Mouse (Mus musculus) embryo, embryonic 11.5 days (tissue): ENCODE measurements around the gene Dpf2.
A peak's percentile ranks its signal among the peaks of the same experiment; 100 is the strongest.

Source experiments
- DNase-seq: peaks from one replicate; pipeline ENCODE4 v3.0.0-alpha.2; 2012; ENCODE audit warnings: low read depth, low spot score

The Dpf2 gene

GRCm38 (mm10) chr19:5913007-5913719 lies at the start of gene Dpf2:
TSS of gene Dpf2 (minus strand) at chr19:5913010.
- DNase-seq, result no peak

DNA sequence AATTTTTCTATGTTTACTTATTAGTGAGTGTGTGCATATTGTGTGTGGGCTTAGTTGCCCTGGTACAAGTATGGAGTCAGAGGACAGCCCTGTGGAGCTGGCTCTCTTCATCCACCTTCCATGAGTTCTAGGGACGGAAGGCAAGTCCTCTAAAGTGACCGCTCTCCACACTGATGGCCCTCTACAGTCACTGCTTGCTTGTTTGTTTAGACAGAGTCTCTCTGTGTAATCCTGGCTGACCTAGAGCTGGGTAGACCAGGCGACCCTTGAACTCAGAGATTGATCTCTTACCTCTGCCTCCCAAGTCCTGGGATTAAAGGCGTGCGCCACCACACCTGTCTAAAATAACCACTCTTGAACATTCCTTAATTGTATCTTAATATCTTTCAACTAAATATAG lies 44.6 kb upstream of the Dpf2 start:
- DNase-seq, result no peak

DNA sequence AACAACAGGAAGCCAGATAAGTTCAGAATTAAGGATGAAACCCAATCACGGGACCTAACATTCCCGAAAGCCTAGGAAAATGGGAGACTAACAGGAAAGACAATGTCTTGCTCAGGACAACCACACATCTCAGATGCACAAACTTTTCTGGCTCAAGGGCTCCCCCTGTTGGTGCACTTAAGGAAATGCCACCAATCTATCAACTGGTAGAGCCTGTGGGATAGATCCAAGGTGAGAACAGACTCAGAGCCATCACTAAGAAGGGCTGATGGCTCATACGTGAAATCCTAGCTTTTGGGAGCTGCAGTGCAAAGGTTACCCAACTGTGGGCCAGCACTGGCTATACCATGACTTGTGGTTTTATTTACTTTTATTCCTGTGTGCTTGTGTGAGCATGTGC lies 43.9 kb upstream of the Dpf2 start:
- peak; percentile 64 for DNase-seq

DNA sequence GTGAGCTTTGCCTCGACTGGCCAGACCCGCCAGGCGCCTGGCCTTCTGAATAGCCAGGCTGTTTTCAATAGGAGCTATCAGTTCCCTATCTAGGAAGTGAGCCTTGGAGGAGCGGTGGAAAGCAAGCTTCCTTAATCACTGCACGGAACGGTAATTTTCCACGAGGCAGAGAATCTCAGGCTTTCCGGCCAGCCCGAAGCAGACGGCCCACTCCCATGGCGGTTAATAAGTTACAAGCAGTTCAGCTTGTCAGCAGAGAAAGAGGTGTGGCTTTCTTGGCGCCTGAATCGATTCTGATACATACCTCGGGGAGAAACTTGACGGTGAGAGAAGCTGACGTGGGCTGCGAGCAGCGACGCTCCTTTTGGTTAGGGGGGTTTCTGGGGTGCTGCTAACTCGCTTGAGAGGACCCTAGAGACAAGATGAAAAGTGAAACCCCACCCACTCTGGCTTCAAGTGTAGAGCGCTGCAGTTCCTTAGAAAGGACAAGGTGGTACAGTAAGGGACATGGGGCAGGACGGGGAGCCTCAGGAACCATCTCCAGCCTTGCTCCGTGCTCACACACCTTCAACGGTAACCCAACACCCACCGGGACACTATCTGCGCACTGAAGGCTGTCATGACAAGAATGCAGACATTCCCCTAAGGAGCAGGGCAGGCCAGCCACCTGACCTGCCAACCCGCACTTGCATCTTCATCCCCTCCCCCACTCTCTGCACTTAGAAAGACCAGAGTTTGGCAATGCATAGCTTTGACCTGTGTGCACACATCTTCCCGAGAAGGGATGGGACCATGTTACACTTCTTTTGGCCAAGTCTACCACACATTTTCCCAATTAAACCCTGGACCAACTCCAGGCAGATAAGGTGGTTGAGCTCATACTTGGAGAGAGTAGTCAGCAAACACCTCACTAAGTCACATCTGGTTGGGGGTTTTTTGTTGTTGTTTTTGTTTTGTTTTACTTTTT lies 43.2 kb upstream of the Dpf2 start:
- DNase-seq, result no peak

DNA sequence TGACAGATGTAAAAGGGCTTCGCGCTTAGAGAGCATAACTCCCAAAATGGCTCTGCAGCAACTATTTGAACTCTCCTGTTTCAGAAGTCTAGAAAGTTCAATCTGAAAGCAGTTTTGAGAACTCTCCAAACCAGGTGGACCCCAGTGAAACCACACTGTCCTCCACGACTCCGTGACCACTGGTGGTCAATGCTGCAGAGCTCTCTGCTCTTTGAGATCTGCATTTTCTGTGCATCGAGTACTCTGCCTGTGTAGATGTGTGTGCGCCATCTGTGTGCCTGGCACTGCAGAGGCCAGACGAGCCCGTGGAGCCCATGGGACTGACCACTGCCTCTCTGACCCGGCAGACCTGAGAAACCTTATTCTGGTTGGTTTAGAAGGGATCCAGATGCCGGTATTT lies 42.1 kb upstream of the Dpf2 start:
- DNase-seq, result no peak

- no peak for DNase-seq
Measured at GRCm38 (mm10) chr19:5954031-5954710, 41.4 kb upstream of the Dpf2 start.

GRCm38 (mm10) chr19:5953201-5953770 lies 40.5 kb upstream of the Dpf2 start:
- no peak for DNase-seq

DNA sequence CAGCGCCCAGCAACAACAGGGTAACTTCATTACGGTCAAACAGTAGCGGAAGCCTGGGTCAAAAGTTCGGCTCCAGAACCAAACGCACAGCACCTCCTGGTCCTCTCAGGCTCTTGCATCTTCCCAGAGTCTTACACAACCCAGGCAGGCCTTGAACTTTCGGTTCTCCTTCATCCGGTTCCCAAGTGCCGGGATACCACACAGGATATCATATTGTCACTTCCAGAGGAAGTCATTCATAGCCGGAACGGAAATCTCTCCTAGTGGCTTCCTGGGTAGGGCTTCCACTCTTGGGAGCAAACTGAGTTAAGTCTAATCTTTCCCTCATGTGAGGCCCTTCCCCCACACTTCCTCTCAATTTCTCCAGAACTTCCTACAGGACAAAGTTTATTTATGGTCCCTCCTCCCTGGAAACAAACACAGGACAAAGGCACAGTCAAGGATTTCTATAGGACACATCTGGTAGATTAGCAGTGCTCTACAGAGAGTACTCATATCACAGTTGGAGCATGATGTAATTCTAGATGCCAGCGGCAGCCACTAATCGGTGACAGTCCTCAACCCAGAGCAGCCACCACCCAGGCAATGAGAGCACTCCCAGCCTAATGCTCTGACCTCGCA lies 39.4 kb upstream of the Dpf2 start:
- DNase-seq, result no peak

DNA sequence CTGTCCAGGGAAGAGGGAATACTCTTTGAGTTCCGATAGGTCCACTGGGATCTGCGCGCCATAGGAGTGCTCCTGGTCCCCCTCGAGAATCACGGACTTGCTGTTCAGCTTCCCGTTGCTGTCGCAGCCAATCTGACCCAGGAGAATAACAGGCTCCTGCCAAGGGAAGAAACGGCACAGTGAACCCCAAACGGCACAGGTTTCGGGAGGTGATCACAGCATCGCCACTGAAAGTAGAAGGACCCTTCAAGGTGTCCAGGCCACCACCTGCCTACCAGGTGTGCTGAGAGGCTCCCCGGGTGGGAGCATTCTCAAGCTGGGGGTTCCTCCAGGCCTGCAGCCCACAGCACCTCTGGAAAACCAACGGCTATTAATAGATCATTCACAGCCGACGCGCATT lies 38.8 kb upstream of the Dpf2 start:
- DNase-seq, result no peak

GRCm38 (mm10) chr19:5950218-5950617 lies 37.4 kb upstream of the Dpf2 start:
- DNase-seq, result no peak

GRCm38 (mm10) chr19:5945891-5946290 lies 33.1 kb upstream of the Dpf2 start:
- no peak for DNase-seq

DNA sequence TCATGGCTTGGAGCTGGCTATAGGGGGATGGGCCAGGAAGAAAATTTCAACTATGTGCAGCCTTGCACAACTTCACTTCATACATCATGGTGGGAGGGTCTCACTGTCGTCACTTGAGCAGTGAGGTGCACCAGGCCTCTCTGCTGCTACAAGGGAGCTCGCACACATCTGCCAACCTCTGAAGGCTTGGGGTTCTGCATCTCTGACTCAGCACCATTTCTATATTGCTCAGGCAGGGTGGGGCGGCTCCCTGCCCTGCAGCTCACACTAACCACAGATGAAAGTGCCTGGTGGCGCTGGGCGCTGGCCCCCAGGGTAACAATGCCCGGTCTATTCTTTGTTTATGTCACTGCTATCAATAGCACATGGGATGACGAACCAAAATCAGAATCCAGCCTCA lies 32.2 kb upstream of the Dpf2 start:
- DNase-seq, result no peak

DNA sequence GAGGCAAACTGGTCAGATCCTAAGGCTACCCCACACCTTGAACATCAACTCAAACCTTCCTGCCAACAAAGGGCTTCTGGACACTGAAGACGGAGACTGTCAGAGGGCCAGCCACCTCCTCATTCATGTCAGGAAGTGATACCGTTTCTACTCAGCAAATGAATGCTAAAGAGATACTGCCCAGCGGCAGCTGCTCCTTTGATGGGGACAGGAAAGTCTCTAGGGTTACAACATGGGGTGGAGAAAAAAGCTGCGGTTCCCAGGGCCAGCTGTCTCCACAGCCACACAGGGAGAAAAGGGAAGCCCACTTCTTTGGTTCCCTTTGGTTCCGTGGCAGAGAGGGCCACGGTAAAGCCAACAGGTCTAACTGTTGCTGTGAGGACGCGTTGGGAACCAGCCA lies 31.3 kb upstream of the Dpf2 start:
- no peak for DNase-seq

- no peak for DNase-seq
Measured at GRCm38 (mm10) chr19:5943404-5943803, 30.6 kb upstream of the Dpf2 start.

GRCm38 (mm10) chr19:5942581-5942980 lies 29.8 kb upstream of the Dpf2 start:
- no peak for DNase-seq

DNA sequence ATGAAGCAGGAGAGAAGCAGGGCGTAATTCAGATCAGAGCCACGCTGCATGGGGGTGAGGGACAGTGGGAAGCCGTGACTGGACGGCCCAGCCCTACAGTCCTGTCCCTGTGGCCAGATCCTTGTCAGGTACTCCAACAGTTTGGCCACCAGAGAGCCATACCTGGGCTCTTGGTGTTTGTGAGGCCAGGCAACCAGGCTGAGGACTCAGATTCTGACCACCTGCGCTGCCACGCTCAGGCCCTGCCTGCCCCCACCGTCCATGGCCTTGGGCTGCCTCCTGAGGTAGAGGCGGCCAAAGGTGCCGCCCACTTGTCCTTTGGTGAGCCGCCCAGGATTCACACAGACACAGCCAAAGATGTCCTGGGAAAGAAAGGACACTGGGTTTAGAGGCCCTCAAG lies 27.8 kb upstream of the Dpf2 start:
- DNase-seq, result no peak

DNA sequence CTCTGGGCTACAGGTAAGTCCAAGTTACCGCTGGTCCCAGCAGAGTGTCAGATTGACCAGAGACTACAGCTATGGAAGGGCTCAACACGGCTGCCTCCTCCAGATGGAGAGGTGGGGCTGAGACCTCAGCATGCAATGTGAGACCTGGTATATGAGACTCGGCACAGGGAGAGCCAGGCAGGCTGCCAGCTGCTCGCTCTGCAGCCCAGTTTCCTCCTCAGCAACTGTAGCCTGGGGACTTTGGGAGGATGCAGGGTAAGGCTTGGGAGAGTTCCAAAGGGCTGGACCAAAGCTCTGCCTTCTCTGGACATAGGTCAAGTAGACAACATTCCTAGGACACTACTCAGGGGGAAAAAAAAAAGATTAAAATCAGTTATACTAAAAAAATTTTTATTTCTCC lies 27.4 kb upstream of the Dpf2 start:
- no peak for DNase-seq

DNA sequence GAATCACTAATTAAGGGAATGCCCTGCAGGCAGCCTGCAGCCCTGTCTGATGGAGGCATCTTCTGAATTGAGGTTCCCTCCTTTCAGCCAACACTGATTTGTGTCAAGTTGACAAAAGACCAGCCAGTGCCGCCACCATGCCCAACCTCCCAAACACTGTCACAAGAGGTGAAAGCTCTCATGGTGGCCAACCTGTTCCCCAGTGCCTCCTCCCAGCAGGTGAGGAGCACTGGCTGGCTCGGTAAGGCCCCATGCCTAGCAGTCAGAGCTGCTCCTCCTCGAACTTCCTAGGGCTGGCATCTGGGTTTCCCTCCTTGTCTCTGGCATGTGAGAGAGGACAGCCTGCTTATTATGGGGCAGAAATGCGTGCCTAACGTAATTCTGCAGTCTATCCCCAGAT lies 26.9 kb upstream of the Dpf2 start:
- no peak for DNase-seq

- DNase-seq, result no peak
Measured at GRCm38 (mm10) chr19:5938516-5938915, 25.7 kb upstream of the Dpf2 start.

DNA sequence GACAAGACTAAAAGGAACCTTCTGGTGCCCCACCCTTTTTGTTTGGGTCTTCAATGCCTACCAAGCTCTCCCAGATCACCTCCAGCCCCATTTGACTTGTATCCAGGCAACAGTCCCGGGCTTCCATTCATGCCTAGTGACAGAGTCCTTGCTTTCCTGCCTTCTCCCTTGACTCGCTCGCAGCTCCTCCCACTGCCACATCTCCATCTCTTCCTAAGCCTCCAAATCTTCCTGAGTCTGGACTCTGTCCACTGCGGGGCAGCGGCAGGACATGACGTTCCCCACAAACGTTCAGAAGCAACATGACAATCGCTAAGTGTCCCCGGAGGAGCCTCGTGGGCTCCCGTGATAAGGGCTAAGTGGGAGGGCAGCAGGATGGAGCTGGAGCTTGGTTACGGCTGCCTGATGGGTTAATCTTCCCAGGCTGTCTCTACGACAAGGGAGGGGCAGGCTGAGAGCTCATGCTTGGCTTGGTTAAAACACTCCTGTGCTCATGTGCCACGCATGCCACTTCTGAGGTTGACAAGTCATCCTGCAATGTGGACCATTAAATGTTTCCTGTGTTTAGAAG lies 25.1 kb upstream of the Dpf2 start:
- no peak for DNase-seq
